Mouse (Mus musculus): ENCODE results near the gene Oas3.

GRCm38 (mm10) chr5:120717136-120717535, 60.3 kb downstream of the Oas3 start:
- TF ChIP-seq POLR2A (IDR thresholded peaks at IDR 0.05; ENCODE audit: insufficient read depth, low read depth, low read length) (no peak), CTCF (IDR thresholded peaks at IDR 0.05; ENCODE audit: insufficient read depth, low read depth, low read length) (no peak)

Measured in olfactory bulb, adult 2 months (tissue).